Mouse (Mus musculus) brain, embryonic 18.5 days (tissue): ENCODE data around the gene Letm1.

Experiments used
- DNase-seq: peaks from one replicate; pipeline ENCODE4 v3.0.0-alpha.2; 2012; ENCODE audit warnings: low read depth, low spot score

Gene Letm1

GRCm38 (mm10) chr5:33707163-33707562 is 75.5 kb downstream of the Letm1 start:
- DNase-seq: no peak

DNA sequence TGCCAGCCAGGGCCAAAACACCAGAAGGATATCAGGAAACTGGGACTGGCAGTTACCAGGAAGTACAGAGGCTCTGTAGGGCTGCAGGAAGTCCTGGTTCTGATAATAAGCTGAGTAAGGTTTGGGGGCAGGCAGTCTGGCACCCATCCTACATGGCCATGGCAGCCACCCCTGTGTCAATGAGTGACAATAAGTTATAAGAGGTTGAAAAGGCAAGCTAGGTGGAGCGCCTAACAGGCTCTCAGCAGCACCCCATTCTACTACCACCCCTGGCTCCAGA is 76.3 kb downstream of the Letm1 start:
- no peak for DNase-seq

- no peak for DNase-seq
These were observed 76.8 kb downstream of the Letm1 start for GRCm38 (mm10) chr5:33705612-33706349.

DNA sequence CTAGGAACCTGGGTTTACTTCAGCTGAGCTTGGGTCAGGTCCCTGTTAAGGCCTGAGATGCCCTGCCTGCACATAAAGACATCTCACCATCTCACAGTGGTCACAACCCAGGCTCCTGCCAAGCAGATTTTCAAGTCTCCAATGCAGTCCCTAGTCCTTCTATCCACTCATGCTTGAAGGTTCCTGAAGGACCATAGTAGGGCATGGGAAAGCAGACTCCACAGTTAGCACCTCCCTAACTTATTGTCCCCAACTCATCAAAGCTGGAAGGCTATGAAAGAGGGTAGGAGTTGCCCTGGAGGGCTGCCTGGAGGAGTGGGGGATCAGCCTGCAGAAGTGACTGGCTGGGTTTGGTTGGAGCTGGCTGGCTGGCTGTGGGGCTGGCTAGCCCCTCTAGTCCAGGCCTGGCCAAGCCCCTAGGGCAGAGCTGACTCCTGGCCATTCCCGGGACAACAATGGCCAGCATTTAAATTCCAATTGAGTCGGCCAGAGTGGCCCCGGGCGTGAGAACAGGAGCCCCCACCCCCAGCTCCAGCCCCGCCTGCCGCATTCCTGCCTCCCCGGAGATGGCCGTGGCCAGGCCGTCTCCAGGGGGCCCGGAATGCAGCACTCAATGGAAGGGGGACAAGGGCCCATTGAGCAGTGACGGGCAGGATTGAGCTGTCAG is 77.5 kb downstream of the Letm1 start:
- no peak for DNase-seq

DNA sequence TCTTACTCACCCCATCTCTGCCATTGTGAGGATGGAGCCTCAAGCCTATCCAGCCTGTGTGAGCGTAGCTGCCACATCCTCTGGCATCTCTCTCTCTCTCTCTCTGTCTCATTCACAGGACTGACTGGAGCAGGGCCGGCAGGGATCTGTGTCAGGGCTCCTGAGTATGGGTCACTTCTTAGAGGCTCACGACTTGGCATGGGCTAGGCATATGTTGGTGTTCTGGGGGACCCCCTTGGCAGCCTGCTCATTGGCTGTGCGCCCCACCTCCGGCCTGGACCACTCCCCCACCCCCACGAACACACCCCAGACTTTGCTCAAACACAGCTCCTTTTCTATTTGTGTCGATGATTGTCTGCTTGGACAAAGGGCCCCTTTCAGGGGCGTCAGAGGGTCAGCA is 78.6 kb downstream of the Letm1 start:
- no peak for DNase-seq

GRCm38 (mm10) chr5:33701832-33702231 is 80.8 kb downstream of the Letm1 start:
- no peak for DNase-seq

- DNase-seq: no peak
These were observed 82.6 kb downstream of the Letm1 start for GRCm38 (mm10) chr5:33700010-33700409.

- no peak for DNase-seq
These were observed 83.9 kb downstream of the Letm1 start for GRCm38 (mm10) chr5:33698669-33699068.

GRCm38 (mm10) chr5:33697947-33698512 is 84.6 kb downstream of the Letm1 start:
- DNase-seq: no peak

- DNase-seq: no peak
These were observed 85.1 kb downstream of the Letm1 start for GRCm38 (mm10) chr5:33697534-33697933.

GRCm38 (mm10) chr5:33696430-33696829 is 86.2 kb downstream of the Letm1 start:
- DNase-seq: no peak

GRCm38 (mm10) chr5:33695718-33696121 is 86.9 kb downstream of the Letm1 start:
- DNase-seq: no peak

GRCm38 (mm10) chr5:33694848-33695717 is 87.5 kb downstream of the Letm1 start:
- DNase-seq: no peak

- no peak for DNase-seq
These were observed 88.2 kb downstream of the Letm1 start for GRCm38 (mm10) chr5:33694461-33694847.

DNA sequence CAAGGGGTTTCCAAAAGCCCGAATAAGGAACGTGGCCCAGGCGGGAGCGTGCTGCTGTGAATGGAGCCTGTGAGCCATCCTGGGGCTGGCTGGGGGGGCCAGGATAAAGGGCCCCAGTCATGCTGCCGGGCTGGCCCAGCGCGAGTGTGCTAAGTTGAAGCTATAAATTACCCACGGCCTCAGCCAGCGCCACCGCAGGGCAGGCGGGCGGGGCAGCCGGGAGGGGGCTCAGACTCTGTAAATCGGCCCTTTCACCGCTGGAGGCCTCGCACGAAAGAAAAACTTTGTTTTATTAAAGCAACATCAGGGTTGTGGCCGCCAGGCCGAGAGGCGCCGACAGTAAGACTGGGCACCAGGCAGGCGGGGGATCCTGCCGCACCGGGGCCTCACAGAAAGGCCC is 90.2 kb downstream of the Letm1 start:
- no peak for DNase-seq

DNA sequence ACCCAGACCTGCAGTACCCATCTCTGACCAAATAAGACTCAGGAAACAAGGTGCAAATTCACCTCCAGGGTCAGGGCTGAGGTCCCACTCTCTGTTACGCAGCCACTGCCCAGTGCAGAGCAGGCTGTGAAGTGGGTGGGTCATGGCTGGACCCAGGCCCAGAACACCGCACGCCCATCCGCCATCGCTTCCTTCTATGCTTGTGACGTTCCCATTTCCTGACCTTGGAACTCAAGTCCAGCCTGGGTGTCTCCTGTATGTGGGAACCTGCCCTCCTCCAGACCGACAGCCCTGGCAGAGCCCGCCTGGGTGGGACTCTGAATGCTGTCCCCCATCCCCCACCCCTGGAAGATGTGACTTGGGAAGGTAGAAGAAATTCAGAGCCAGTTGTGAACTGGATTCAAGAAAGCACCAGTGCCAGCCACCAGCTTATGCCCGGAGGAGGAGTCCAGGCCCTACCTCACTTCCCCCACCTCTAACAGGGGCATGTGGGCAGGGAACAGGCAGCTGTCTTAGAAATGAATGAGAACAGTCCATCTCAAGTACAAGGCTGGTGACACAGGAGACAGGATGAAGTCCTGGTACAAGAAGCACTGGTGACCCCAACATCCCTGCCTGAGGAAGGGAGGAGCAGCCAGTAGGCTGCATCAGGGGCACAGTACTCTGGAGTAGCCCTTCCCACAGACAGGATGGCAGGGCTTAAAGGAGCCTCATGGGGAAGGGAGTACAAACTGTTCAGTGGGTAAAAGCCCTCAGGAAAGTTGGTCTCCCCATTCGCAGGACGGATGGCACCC is 92.6 kb downstream of the Letm1 start:
- DNase-seq: no peak
